25 mouse cellular contexts compared by ENCODE assay signal in genomic region chr2:131934243-131934642, GRCm38 (mm10). TPM values are rescaled to one million over a fixed set of nuclear protein-coding genes. Genes with fewer than 3 reads are reported as not detected.
"Had no signal": no experiment of that assay in that cellular context is flagged by ENCODE, and none has a peak within 500 bp of the region (broad histone marks: within the 10 kb centered on the region; RNA-seq: fewer than 3 reads in every experiment).

No protein-coding gene starts in this region.

- H3K4me3 ChIP-seq: kidney, embryonic 15.5 days; limb, embryonic 12.5 days; limb, embryonic 15.5 days; liver, embryonic 12.5 days; liver, embryonic 15.5 days; midbrain, embryonic 12.5 days; neural tube, embryonic 12.5 days; neural tube, embryonic 15.5 days had no signal

- H3K4me2 ChIP-seq: kidney, embryonic 15.5 days; limb, embryonic 12.5 days; limb, embryonic 15.5 days; liver, embryonic 12.5 days; liver, embryonic 15.5 days; midbrain, embryonic 12.5 days; neural tube, embryonic 12.5 days; neural tube, embryonic 15.5 days had no signal

- ATAC-seq: liver, embryonic 12.5 days had no signal

- H3K27me3 ChIP-seq: kidney, embryonic 15.5 days; limb, embryonic 12.5 days; limb, embryonic 15.5 days; liver, embryonic 12.5 days; liver, embryonic 15.5 days; midbrain, embryonic 12.5 days; neural tube, embryonic 12.5 days; neural tube, embryonic 15.5 days had no signal

- H3K27ac ChIP-seq: kidney, embryonic 15.5 days; limb, embryonic 12.5 days; limb, embryonic 15.5 days; liver, embryonic 12.5 days; liver, embryonic 15.5 days; midbrain, embryonic 12.5 days; neural tube, embryonic 12.5 days had no signal

- H3K9ac ChIP-seq: kidney, embryonic 15.5 days; limb, embryonic 12.5 days; limb, embryonic 15.5 days; liver, embryonic 12.5 days; liver, embryonic 15.5 days; midbrain, embryonic 12.5 days; neural tube, embryonic 12.5 days; neural tube, embryonic 15.5 days had no signal

- H3K9me3 ChIP-seq: kidney, embryonic 15.5 days; limb, embryonic 12.5 days; limb, embryonic 15.5 days; liver, embryonic 12.5 days; liver, embryonic 15.5 days; midbrain, embryonic 12.5 days; neural tube, embryonic 12.5 days; neural tube, embryonic 15.5 days had no signal

- H3K4me1 ChIP-seq: neural tube, embryonic 12.5 days had no signal

- DNase-seq: kidney, postnatal 10 days; left cerebral cortex, postnatal 4 days; lung, adult 2 months; lung, postnatal 14 days; lung, postnatal 4 days; right cerebral cortex, adult 18-20 months; right cerebral cortex, postnatal 14 days; right cerebral cortex, postnatal 4 days; thymus, adult 2 months; thymus, postnatal 14 days; thymus, postnatal 4 days had no signal

RNA-seq across cellular contexts. Expression of gene Prnd, which starts 16.4 kb away (rescaled TPM):
- total RNA-seq: megakaryocyte progenitor cell, adult 5-6 weeks; megakaryocyte-erythroid progenitor cell, adult 5-6 weeks had no signal

RNA-seq across cellular contexts. Expression of gene Prn, which starts 24.5 kb away (rescaled TPM):
- total RNA-seq: layer of hippocampus, postnatal 14 days; left cerebral cortex, adult 8-10 months; megakaryocyte progenitor cell, adult 5-6 weeks; megakaryocyte-erythroid progenitor cell, adult 5-6 weeks had no signal
- polyA plus RNA-seq: kidney, embryonic 15.5 days; limb, embryonic 12.5 days; limb, embryonic 15.5 days; liver, embryonic 12.5 days; liver, embryonic 15.5 days; lung, adult 2 months; lung, embryonic 16.5 days; midbrain, embryonic 12.5 days; neural tube, embryonic 12.5 days; neural tube, embryonic 15.5 days; stomach, embryonic 14.5 days; thymus, adult 2 months had no signal
